Mouse (Mus musculus) T-helper 1 cell (primary cell): Measurements from ENCODE around the gene Colec11.

Experiments used
- in situ Hi-C: fragments of 300-600 bp; cut with MboI, MseI; formaldehyde crosslinking; loops from one replicate; pipeline ENCODE4 v1.15.1; 2025; ENCODE audit warnings: high pct_unique_total_duplicates

The Colec11 gene

GRCm38 (mm10) chr12:28603494-28603893 lies 19.7 kb downstream of the Colec11 start:
- in situ Hi-C loops, result no loop called here

- in situ Hi-C loops, result no loop called here
Observed at GRCm38 (mm10) chr12:28602259-28602658, 20.9 kb downstream of the Colec11 start.

- in situ Hi-C loops, result no loop called here
Observed at GRCm38 (mm10) chr12:28598526-28598991, 24.6 kb downstream of the Colec11 start.

- in situ Hi-C loops, result no loop called here
Observed at GRCm38 (mm10) chr12:28598110-28598509, 25.1 kb downstream of the Colec11 start.

- in situ Hi-C loops, result no loop called here
Observed at GRCm38 (mm10) chr12:28597699-28598098, 25.5 kb downstream of the Colec11 start.

- in situ Hi-C loops, result no loop called here
Observed at GRCm38 (mm10) chr12:28596851-28597250, 26.3 kb downstream of the Colec11 start.

GRCm38 (mm10) chr12:28590428-28590827 lies 32.7 kb downstream of the Colec11 start:
- in situ Hi-C loops, result no loop called here

GRCm38 (mm10) chr12:28589090-28589868 lies 33.9 kb downstream of the Colec11 start:
- in situ Hi-C loops, result no loop called here

- in situ Hi-C loops, result no loop called here
Observed at GRCm38 (mm10) chr12:28587949-28588348, 35.2 kb downstream of the Colec11 start.

GRCm38 (mm10) chr12:28584036-28584435 lies 39.1 kb downstream of the Colec11 start:
- in situ Hi-C loops, result no loop called here

- in situ Hi-C loops, result no loop called here
Observed at GRCm38 (mm10) chr12:28582423-28582822, 40.8 kb downstream of the Colec11 start, which contains the start of gene Allc. Allc (minus strand) TSS chr12:28582523.

GRCm38 (mm10) chr12:28579132-28579531 lies 44.0 kb downstream of the Colec11 start:
- in situ Hi-C loops, result no loop called here

- in situ Hi-C loops, result no loop called here
Observed at GRCm38 (mm10) chr12:28578147-28578546, 45.0 kb downstream of the Colec11 start.

- in situ Hi-C loops, result no loop called here
Observed at GRCm38 (mm10) chr12:28575366-28576070, 47.7 kb downstream of the Colec11 start.

- in situ Hi-C loops, result no loop called here
Observed at GRCm38 (mm10) chr12:28572241-28572640, 50.9 kb downstream of the Colec11 start.

GRCm38 (mm10) chr12:28552299-28552698 lies 70.9 kb downstream of the Colec11 start, which contains the start of gene Dcdc2c:
Dcdc2c (minus strand) TSS chr12:28552399.
- in situ Hi-C loops, result no loop called here

- in situ Hi-C loops, result no loop called here
Observed at GRCm38 (mm10) chr12:28551775-28552174, 71.4 kb downstream of the Colec11 start.

GRCm38 (mm10) chr12:28548887-28549286 lies 74.3 kb downstream of the Colec11 start:
- in situ Hi-C loops, result no loop called here
